ENCODE assay signal across 25 mouse cellular contexts in the genomic region with DNA sequence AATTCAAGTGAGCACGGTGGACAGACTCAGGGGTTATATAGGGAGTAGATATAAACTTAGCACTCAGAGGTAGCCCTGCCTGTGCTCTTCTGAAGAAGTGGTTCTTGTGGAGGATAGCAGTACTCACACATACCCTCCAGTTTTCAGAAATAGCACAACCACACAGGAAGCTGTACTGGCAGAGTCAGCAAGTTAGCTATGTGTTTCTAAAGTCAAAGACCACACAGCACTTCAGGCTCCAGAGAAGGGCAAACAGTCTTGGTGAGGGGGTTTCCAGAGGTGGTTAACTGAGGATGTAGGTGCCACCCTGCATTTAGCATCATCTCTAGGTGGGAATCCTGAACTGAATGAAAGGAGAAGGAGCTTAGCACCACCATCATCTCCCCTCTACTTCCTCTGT. TPM values are rescaled to one million over a fixed set of nuclear protein-coding genes. Genes with fewer than 3 reads are reported as not detected.
A peak's percentile ranks its signal among the peaks of the same experiment; 100 is the strongest.
DNase-seq lines count a peak whose midpoint lies in the region; ATAC-seq lines count a peak whose summit lies in the region.
"Had no signal": no experiment of that assay in that cellular context is flagged by ENCODE, and none has a peak within 500 bp of the region (broad histone marks: within the 10 kb centered on the region; RNA-seq: fewer than 3 reads in every experiment).

No protein-coding gene starts in this region.

- H3K9ac ChIP-seq in hindbrain, embryonic 13.5 days: no peak overlapping the region
- H3K9ac ChIP-seq: forebrain, embryonic 12.5 days; heart, embryonic 13.5 days; hindbrain, embryonic 15.5 days; liver, embryonic 15.5 days; lung, embryonic 15.5 days; midbrain, embryonic 12.5 days had no signal

- peak overlapping the region; percentile 8 for H3K4me3 ChIP-seq in megakaryocyte, embryonic 14.5 days (replicated peaks)
- H3K4me3 ChIP-seq in hindbrain, embryonic 13.5 days: no peak overlapping the region
- H3K4me3 ChIP-seq: forebrain, embryonic 12.5 days; heart, embryonic 13.5 days; hindbrain, embryonic 15.5 days; limb, embryonic 10.5 days; liver, embryonic 15.5 days; lung, embryonic 15.5 days; midbrain, embryonic 12.5 days had no signal

- ATAC-seq in common myeloid progenitor, adult 5-6 weeks (replicated peaks; ENCODE audit: low read depth, poor library complexity, severe bottlenecking): 0 out of 2 replicates have a peak, but pooled peaks have one; percentile 11
- ATAC-seq in hindbrain, embryonic 13.5 days (ENCODE audit: low FRiP score): no peak
- ATAC-seq: intestine, postnatal 0 days had no signal

- no peak overlapping the region for H3K4me2 ChIP-seq in hindbrain, embryonic 13.5 days
- H3K4me2 ChIP-seq: forebrain, embryonic 12.5 days; heart, embryonic 13.5 days; hindbrain, embryonic 15.5 days; liver, embryonic 15.5 days; lung, embryonic 15.5 days; midbrain, embryonic 12.5 days had no signal

- H3K36me3 ChIP-seq in megakaryocyte, embryonic 14.5 days (replicated peaks; ENCODE audit: low read length): no peaks in the 10 kb centered on the region
- H3K36me3 ChIP-seq in hindbrain, embryonic 13.5 days: no peaks in the 10 kb centered on the region
- H3K36me3 ChIP-seq: forebrain, embryonic 12.5 days; heart, embryonic 13.5 days; hindbrain, embryonic 15.5 days; limb, embryonic 10.5 days; liver, embryonic 15.5 days; lung, embryonic 15.5 days; midbrain, embryonic 12.5 days had no signal

- no peaks in the 10 kb centered on the region for H3K27me3 ChIP-seq in megakaryocyte, embryonic 14.5 days (replicated peaks)
- H3K27me3 ChIP-seq in hindbrain, embryonic 13.5 days: no peaks in the 10 kb centered on the region
- H3K27me3 ChIP-seq: forebrain, embryonic 12.5 days; heart, embryonic 13.5 days; hindbrain, embryonic 15.5 days; liver, embryonic 15.5 days; lung, embryonic 15.5 days; midbrain, embryonic 12.5 days had no signal

- H3K27ac ChIP-seq in hindbrain, embryonic 13.5 days: no peak overlapping the region
- H3K27ac ChIP-seq: forebrain, embryonic 12.5 days; heart, embryonic 13.5 days; hindbrain, embryonic 15.5 days; limb, embryonic 10.5 days; liver, embryonic 15.5 days; lung, embryonic 15.5 days; midbrain, embryonic 12.5 days had no signal

- WGBS in hindbrain, embryonic 13.5 days: 82% methylated on average over 1 of the region's 1 CpGs

- peaks cover 10% of the 10 kb centered on the region for H3K4me1 ChIP-seq in megakaryocyte, embryonic 14.5 days
- H3K4me1 ChIP-seq in hindbrain, embryonic 13.5 days (replicated peaks): 0 out of 2 replicates have a peak, but pooled peaks cover 2% of the 10 kb centered on the region
- H3K4me1 ChIP-seq: forebrain, embryonic 12.5 days; heart, embryonic 13.5 days; hindbrain, embryonic 15.5 days; limb, embryonic 10.5 days; liver, embryonic 15.5 days; lung, embryonic 15.5 days; midbrain, embryonic 12.5 days had no signal

- H3K9me3 ChIP-seq in megakaryocyte, embryonic 14.5 days: no peaks in the 10 kb centered on the region
- H3K9me3 ChIP-seq in hindbrain, embryonic 13.5 days: no peaks in the 10 kb centered on the region
- H3K9me3 ChIP-seq: forebrain, embryonic 12.5 days; heart, embryonic 13.5 days; hindbrain, embryonic 15.5 days; limb, embryonic 10.5 days; liver, embryonic 15.5 days; lung, embryonic 15.5 days; midbrain, embryonic 12.5 days had no signal

- DNase-seq in heart, adult 11 months: peak; percentile 49
- DNase-seq in heart, adult 8-10 months (ENCODE audit: low spot score): no peak
- peak; percentile 45 for DNase-seq in CD4-positive, CD25-positive, alpha-beta regulatory T cell, adult 2 months (ENCODE audit: low read depth, low spot score)
- DNase-seq in cerebellum, postnatal 25 days: no peak
- DNase-seq: adrenal gland, postnatal 10 days; cerebellum, adult 9-10 months; gastrocnemius, postnatal 10 days; heart, adult 18-20 months; heart, postnatal 14 days; kidney, postnatal 36 days; liver; lung, postnatal 36 days; thymus, adult 2 months had no signal

RNA-seq across cellular contexts. Expression of a gene that starts 23.5 kb away (rescaled TPM):
- under 1 TPM; 0.30 to 0.80 (median 0.49) TPM for total RNA-seq in heart, adult 8-10 months (2022)
- total RNA-seq in common myeloid progenitor, adult 5-6 weeks (2017): not detected in 2 replicates
- polyA plus RNA-seq in megakaryocyte, embryonic 14.5 days (2012; ENCODE audit: insufficient read depth, low replicate concordance): not detected in 2 replicates
- 60.3 and 64.8 TPM in 2 replicates for polyA plus RNA-seq in hindbrain, embryonic 13.5 days (2015; fragmentation: Nextera tagmentation; extraction: Ambion mirVana)
- total RNA-seq: monocyte, adult 5-6 weeks had no signal

Comparison
In these comparisons a context has a peak if more than half of its experiments do, and no peak if none do; other contexts are left out.
1. DNase-seq: peak in heart, adult 11 months (single experiment) and CD4-positive, CD25-positive, alpha-beta regulatory T cell, adult 2 months (single experiment); none in heart, adult 8-10 months (single experiment) and cerebellum, postnatal 25 days (0 of 2).